Mouse (Mus musculus): Measurements from ENCODE around the gene Pcolce2.

DNA sequence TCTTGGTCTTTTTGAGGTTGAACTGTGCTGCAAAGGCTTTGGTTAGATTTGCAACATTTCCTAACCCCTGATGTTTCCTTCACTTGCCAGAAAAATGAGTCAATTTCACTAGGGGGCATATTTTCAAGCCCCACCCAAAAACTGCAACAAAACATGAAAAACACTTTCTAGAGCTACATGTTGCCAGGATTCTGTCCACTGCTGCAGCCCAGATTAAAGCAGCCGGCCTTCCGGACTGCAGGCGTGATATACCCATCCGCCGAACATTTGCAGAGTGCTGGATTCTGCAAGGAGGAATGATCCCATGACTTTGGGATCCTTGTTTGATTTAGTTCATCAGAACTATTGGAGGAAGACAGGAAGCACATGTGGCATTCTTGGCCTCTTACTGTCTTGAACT is 17.0 kb downstream of the Pcolce2 start:
- TF ChIP-seq POLR2A (IDR thresholded peaks at IDR 0.05; ENCODE audit: borderline replicate concordance, insufficient read depth, low read length), result no peak
- TF ChIP-seq CTCF (IDR thresholded peaks at IDR 0.05; ENCODE audit: borderline replicate concordance, insufficient read depth, low read depth, low read length), result no peak
